In genomic region chr7:24260000-24260312, GRCm38 (mm10) we compare ENCODE assay signal across 16 mouse cellular contexts.
"Had no signal": no experiment of that assay in that cellular context is flagged by ENCODE, and none has a peak within 500 bp of the region (broad histone marks: within the 10 kb centered on the region; RNA-seq: fewer than 3 reads in every experiment).

No protein-coding gene starts in this region.

- H3K9me3 ChIP-seq: neural tube, embryonic 12.5 days; neural tube, embryonic 13.5 days; neural tube, embryonic 15.5 days; stomach, embryonic 15.5 days had no signal

- H3K27me3 ChIP-seq: neural tube, embryonic 12.5 days; neural tube, embryonic 13.5 days; neural tube, embryonic 15.5 days; stomach, embryonic 15.5 days had no signal

- H3K4me2 ChIP-seq: neural tube, embryonic 12.5 days; neural tube, embryonic 13.5 days; neural tube, embryonic 15.5 days; stomach, embryonic 15.5 days had no signal

- DNase-seq: retina, postnatal 1 day; right cerebral cortex, adult 18-20 months; right cerebral cortex, postnatal 14 days; right cerebral cortex, postnatal 4 days; spleen, adult 18-20 months; thymus, adult 18-20 months; thymus, adult 2 months; thymus, postnatal 14 days; thymus, postnatal 25 days; thymus, postnatal 36 days; thymus, postnatal 4 days had no signal

- H3K4me3 ChIP-seq: neural tube, embryonic 12.5 days; neural tube, embryonic 13.5 days; neural tube, embryonic 15.5 days; stomach, embryonic 15.5 days had no signal

- H3K9ac ChIP-seq: neural tube, embryonic 12.5 days; neural tube, embryonic 13.5 days; neural tube, embryonic 15.5 days; stomach, embryonic 15.5 days had no signal

- H3K27ac ChIP-seq: neural tube, embryonic 12.5 days; neural tube, embryonic 13.5 days; neural tube, embryonic 15.5 days; stomach, embryonic 15.5 days; stomach, postnatal 0 days had no signal
